Mouse (Mus musculus): ENCODE data around the gene BC051142.
"Not testable (repeated sequence)": the region's sequence is repeated elsewhere in the genome, so short reads cannot be mapped to it uniquely, and the experiment has no call there.

Gene BC051142

DNA sequence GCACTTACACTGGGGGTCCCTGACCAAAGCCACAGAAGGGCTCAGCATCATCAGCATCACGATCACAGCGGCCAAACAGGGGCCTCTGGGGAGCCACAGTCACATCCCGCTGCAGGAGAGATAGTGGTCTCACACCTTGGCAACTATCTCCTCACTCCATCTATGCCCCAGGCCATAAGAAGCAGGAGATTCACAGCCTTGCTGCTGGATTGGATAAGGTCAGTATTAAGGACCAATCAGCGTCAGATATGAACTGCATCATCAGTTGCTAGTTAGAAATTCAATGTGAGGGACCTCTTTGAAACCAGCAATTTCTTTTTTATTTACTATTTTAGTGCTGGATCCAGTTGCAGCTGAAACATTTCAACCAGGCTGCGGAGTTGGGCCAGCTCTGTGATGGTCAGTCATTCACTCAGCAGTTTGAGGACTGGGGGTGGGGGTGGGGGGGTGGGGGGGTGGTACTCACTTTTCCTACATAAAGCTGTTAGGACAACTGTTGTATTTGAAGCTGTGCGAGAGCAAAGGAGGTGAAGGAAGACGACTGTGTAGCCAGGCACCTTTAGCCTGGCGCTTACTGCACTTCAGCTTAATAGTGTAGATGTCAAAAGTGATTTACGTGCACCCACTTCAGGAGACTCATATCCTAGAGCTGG is 436 bp upstream of the BC051142 start:
- peak; percentile 23 to 48 for DNase-seq (ENCODE audit: low spot score in 2 of 2)

DNA sequence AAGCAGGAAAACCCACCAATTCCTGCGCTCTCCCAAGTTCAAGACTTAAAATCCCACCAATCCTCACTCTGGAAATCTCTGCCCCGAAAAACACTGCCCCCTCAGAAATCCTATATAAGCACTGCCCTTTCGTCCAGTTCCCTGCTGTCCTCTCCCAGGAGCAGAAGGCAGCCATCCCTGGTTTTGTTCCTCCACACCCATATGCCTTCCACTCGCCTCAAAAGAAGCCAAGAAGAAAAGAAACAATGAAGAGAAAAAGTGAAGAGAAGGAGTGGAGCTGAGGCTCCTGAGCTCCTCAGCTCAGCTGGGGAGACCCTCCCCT is 735 bp downstream of the BC051142 start:
- no peak for DNase-seq (ENCODE audit: low spot score in 2 of 2)

DNA sequence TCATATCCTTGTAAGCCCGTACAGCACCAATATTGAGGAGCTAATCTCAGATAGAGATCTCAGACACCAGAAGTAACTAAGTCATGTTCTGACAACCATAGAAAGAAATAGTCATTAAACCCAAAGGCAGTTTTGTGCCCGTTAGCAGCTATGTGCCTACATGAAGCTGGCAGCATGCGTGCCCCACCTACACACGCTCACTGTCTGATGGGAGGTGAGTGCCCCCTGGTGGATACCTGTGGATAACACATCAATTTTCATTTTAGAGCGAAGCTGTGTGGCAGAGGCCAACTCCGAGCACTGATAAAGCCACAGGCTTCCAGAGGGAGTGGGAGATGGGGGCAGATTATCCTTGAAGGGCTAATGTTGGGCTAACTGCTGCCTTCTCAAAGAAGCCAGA is 12.5 kb downstream of the BC051142 start:
- peak; percentile 48 to 77 for DNase-seq (ENCODE audit: low spot score in 2 of 2)

DNA sequence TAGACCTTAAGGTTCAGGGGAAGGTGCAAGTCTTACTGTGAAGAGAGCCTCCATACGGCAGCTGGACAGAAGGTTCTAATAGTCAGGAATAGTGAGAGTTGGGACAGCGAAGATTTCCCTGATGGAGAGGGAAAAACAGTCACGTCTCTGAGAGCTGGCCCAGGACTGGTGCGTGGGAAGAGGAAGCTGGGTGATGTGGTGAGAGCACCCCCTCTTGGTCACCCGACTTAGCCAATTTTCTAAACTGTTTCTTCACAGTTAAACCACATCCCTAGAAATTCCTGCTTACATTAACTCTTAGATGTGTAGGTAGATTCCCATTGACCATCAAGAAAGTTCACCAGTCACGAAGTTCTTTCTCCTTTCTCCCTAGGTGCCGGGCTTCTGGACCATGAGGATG is 21.4 kb downstream of the BC051142 start:
- no peak for DNase-seq (ENCODE audit: low spot score in 2 of 2)

DNA sequence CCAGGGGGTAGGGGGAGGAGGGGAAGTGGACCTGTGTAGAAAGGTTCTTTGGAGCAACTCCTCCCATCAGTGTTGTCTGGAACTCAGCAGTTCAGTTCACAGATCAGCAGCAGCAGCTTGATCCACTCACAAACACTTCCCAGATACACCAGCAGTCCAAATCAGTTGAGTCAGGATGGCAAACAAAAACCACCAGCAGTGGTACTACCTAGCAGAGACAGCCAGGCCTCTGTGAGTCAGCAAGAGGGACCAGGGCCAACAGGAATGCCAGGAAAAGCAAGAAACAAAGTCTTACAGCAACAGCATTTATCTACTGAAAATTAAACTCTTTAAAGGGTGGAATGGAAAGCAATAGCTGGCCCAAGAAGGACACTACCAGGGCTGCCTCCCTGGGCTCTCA is 29.0 kb downstream of the BC051142 start:
- DNase-seq (ENCODE audit: low spot score in 2 of 2) = no peak

DNA sequence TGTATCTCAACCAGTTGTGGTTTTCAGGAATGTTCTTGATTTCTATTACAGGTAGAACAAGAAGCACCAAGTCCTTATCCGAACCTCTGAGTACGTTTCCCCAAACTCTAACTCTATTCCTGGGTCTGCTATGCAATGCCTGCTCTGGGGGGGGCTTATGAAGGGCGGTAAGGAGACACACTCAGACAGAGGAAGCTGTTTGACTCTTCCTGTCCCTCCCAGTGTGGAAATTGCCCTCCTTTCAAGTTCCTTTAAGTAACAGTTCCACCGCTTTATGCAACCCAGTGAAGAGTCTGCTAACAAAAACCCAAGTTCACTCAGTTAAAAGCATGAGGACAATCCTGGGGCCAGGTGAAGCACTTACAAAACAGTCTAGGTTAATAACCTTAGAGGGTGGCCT is 38.5 kb downstream of the BC051142 start:
- no peak for DNase-seq (ENCODE audit: low spot score in 2 of 2)

DNA sequence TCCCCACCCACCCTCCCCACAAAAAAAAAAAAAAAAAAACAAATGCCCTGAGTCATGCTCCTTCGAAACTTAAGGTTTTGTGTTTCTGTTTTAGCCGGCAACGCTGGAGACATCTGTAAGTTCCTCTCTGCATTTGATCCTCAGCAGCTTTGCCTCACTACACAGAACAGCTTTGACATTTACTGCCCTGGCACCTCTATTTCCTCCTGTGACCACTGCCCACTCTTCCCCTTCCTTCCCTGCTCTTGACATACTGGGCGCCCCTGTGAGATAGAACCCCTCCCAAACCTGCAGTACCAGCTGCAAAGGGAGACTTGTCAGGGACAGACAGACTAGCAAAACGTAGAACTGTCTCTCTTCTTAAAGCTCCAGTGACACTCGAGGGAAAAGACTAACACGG is 39.0 kb downstream of the BC051142 start:
- DNase-seq (ENCODE audit: low spot score in 2 of 2) = no peak

DNA sequence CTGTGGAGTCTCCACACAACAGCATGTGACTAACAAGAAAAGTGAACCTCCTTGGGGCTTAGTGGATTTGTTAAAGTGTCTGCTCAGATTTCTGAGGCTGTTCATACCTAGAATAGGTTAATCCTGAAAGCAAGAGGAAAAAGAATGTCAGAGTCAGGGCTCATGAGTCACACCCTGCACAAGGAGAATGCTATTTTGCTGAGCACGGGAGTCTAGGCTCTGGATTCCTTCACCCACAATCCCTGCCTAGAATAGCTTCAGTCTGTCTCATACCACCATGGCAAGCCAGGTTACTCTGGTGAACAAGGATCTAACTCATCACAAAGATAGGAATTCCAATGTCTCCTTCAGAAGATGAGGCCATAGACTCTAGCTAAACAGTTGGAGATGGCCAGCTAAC is 40.0 kb downstream of the BC051142 start:
- no peak for DNase-seq (ENCODE audit: low spot score in 2 of 2)

DNA sequence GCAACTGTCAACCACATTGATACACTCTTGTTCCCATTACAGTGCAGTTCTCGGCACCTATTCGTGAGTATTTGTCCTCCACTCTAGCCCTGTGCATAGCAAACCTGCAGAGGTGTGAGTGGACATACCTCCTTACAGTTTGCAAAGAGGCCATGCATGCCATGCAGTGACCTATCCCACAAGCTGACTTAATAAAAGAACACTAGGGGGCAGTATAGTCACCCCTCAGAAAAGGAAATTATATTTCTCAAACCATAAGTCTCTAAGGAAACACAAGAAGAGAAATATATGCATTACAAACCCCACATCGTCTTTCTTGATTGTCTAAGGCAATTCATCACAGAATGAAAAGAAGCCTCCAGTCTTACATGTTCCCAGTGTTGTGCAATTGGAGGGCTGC is 41.2 kb downstream of the BC051142 start:
- DNase-seq (ENCODE audit: low spot score in 2 of 2) = no peak

DNA sequence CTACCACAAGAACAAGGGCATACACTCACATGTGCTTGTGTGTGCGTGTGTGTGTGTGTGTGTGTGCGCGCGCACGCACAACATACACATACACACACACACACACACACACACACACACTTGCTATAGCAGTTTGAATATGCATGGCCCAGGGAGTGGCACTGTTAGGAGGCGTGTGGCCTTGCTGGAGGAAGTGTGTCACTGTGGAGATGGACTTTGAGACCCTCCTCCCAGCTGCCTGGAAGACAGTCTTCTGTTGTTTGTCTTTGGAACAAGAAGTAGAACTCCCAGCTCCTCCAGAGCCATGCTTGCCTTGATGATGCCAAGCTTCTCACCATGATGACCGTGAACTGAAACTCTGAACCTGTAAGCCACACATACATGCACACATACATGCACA is 43.4 kb downstream of the BC051142 start:
- DNase-seq (ENCODE audit: low spot score in 2 of 2) = no peak

DNA sequence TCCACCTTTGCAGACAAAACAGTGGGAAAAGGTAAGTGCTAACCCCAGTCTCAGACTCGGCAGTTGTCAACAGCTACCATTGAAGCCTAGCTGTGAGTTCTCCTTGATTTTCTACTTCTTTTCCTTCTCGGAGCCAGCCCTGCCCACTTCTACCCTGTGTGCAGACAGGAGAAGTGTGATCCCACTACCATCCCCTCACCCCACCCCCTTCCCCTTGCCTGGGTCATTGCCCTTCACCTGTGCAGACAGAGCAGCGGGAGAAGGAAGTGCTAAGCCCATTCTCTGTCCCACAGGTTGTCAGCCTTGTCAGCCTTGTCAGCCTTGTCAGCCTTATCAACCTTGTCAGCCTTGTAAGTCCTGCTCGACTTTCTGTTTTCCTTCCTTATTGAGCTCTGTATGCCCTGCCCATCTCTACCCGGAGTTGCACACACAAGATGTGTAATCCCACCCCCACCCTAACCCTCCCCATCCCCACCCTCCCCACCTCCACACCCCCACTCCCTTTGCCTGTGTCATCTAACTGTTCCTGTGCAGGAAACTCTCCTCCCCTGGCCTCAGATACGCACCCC is 49.9 kb downstream of the BC051142 start:
- no peak for DNase-seq (ENCODE audit: low spot score in 2 of 2)

DNA sequence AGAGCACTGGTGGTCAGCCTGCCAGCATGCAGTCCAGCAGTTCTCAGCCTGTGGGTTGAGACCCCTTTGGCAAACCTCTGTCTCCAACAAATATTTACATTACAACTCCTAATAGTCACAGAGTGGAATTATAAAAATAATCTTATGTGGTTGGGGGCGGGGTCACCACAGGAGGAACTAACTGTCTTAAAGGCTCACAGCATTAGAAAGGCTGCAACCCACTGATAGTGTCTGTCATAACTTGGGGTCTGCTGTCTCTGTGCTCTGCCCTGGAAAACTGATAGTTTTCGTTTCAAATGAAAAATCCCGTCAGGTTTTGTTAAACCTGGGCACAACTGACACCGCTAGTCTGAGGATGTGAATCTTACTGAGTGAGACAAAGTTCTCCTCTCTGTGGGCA is 59.0 kb downstream of the BC051142 start:
- no peak for DNase-seq (ENCODE audit: low spot score in 2 of 2)

DNA sequence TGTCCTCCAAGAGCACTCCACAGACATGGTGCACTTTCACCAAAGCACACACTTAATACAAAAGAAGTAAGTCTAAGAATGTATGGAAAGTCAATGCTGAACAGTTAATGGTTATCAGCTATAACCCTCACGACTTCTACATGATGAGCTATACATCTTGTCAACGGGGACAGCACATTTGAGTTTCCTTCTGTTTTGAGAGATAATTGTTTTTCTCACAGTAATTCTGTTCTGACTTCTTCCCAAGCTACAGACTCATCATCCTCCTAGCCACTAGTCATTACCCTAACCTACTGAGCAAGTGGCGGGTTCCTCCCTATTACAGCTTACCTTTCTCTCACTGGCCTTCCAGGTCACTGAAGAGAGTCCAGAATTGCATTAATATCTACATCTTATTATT is 60.6 kb downstream of the BC051142 start:
- DNase-seq (ENCODE audit: low spot score in 2 of 2) = no peak

DNA sequence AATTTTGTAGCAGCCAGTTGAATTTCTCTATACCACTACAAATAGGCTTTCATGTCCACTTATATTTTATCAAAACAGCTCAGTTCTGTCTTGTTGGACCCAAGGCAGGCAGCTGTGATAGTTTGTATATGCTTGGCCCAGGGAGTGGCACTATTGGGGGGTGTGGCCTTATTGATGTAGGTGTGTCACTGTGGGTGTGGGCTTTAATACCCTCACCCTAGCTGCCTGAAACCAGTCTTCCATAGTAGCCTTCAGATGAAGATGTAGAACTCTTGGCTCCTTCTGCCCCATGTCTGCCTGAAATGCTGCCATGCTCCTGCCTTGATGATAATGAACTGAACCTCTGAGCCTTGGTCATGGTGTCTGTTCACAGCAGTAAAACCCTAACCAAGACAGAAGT is 67.3 kb downstream of the BC051142 start:
- DNase-seq (ENCODE audit: low spot score in 2 of 2) = not testable (repeated sequence)

DNA sequence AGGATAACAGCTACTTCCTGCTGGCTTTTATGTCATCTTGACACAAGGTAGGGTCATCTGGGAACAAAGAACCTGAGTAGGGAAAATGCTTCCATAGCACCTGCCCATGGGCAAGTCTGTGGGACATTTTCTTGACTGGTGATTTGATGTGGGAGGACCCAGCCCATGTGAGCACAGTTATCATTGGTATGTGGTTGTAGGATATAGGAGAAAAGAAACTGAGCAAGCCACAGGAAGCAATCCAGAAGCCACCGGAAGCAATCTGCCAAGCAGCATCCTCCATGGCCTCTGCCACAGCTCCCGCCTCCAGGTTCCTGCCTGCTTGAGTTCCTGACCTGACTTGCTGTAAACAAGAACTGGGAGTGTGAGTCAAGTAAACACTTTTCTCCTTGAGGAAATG is 71.9 kb downstream of the BC051142 start:
- no peak for DNase-seq (ENCODE audit: low spot score in 2 of 2)

DNA sequence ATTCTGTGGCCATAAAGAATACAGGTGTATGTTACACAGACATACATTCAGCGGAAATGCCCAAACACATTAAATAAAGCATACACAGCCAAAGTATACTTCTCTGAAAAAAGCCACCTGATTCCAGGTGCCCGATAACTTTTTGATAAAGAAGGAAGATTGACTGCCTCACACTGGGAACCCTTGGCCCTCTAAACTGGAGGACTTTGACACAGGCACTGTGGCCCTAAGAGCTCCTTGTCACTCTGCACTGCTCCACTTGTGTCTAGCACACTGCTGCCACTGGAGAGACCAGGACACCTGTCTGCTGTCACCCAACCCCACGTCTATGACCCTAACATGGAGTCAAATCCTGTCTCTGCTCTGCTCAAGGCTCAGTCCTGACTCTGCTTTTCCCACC is 76.4 kb downstream of the BC051142 start:
- DNase-seq (ENCODE audit: low spot score in 2 of 2) = no peak

DNA sequence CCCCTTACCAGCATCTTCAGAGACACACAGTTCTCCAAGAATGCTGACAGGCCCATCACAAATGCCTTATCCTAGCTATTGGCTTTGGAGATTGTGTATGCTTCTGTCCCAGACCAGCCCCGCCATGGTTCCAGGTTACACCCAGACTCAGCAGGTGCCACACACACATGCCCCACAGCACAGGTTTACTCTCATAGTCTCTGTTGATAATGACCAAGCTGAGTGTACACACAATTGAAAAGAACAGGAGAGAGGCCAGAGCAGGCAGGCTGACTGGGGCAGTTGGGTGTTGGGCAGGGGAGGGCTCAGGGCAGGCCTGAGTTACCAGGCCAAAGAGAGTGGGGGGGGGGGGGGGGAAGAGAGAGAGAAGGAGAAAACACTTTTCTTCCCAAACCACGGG is 77.8 kb downstream of the BC051142 start:
- DNase-seq (ENCODE audit: low spot score in 2 of 2) = no peak

DNA sequence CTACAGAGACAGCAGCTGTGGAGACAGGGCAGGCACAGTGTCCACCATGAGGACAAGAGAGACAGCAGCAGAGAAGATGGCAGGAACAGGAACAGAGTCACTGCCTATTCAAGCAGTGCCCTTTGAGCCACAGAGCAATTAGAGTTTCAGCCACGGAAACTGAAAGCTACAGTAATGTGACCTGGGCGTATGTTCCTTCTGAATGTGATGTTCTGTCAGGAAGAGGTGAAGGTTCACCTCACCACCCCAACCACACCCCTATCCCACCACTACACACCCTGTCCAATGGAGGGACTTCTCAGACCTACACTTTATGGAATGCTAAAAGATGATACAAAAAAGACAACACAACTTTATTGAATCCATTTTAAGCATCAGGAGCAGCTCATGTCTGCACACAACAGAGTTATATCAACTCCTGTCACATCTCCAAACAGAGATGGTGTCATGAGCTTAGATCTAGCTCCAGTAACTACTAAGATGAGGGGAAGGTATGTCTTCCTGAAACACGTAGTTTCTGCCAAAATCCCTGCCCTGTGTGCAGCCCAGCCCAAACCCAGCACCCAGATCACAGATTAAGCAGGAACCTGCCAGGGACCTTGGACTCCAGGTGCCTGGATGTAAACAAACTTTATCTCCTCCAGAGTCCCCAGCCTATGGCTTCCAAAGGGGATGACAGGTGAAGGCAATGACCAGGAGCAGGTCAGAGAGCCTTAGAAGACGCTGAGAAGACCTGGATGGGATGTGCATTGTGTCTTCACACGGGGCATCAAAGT is 78.8 kb downstream of the BC051142 start, which contains the start of gene Btnl4:
Btnl4 (minus strand) TSS at position 81 of the 776 bp plus-strand sequence.
- DNase-seq (ENCODE audit: low spot score in 2 of 2) = not testable (repeated sequence)

DNA sequence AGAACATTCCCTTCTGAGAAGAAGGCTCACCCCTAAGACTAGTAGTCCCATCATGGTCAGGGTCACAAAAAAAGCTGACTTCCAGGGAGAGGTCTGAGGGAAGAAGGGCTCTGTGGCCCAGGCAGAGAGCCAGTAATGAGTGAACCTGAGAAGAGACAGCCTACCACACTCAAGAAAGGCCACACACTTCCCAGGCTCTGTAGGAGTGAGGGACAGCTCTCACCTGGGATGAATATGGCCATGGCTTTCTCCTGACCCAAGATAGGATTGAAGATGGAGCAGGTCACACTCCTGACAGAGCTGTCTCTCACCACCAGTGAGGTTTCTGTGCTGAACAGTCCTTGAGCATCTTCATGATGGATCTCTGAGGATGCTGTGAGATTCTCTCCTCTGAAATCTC is 94.2 kb downstream of the BC051142 start:
- DNase-seq (ENCODE audit: low spot score in 2 of 2) = no peak

DNA sequence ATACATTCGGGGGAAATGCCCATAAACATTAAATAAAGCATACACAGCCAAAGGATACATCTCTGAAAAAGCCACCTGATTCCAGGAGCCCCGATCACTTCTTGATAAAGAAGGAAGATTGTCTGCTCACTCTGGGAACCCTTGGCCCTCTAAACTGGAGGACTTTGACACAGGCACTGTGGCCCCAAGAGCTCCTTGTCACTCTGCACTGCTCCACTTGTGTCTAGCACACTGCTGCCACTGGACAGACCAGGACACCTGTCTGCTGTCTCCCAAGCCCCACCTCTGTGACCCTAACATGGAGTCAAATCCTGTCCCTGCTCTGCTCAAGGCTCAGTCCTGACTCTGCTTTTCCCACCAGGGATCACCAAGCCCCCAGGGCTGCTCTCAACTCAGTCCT is 96.5 kb downstream of the BC051142 start:
- not testable (repeated sequence) for DNase-seq (ENCODE audit: low spot score in 2 of 2)

DNA sequence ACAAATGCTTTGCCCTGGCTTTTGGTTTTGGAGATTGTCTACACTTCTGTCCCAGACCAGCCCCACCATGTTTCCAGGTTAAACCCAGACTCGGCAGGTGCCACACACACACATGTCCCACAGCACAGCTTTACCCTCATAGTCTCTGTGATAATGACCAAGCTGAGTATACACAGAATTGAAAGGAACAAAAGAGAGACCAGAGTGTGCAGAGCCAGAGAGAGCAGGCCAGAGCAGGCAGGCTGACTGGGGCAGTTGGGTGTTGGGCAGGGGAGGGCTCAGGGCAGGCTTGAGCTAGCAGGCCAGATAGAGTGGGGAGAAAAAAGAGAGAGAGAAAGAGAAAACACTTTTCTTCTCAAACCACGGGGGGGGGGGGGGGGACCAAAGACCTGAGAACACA is 97.9 kb downstream of the BC051142 start:
- DNase-seq (ENCODE audit: low spot score in 2 of 2) = no peak

DNA sequence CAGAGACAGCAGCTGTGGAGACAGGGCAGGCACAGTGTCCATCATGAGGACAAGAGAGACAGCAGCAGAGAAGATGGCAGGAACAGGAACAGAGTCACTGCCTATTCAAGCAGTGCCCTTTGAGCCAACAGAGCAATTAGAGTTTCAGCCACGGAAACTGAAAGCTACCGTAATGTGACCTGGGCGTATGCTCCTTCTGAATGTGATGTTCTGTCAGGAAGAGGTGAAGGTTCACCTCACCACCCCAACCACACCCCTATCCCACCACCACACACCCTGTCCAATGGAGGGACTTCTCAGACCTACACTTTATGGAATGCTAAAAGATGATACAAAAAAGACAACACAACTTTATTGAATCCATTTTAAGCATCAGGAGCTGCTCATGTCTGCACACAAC is 98.7 kb downstream of the BC051142 start:
- not testable (repeated sequence) for DNase-seq (ENCODE audit: low spot score in 2 of 2)

DNA sequence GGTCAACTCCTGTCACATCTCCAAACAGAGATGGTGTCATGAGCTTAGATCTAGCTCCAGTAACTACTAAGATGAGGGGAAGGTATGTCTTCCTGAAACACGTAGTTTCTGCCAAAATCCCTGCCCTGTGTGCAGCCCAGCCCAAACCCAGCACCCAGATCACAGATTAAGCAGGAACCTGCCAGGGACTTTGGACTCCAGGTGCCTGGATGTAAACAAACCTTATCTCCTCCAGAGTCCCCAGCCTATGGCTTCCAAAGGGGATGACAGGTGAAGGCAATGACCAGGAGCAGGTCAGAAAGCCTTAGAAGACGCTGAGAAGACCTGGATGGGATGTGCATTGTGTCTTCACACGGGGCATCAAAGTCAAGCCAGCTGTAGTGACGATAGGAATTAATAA is 99.1 kb downstream of the BC051142 start:
- DNase-seq (ENCODE audit: low spot score in 2 of 2) = not testable (repeated sequence)

All from spleen, postnatal 10 days (tissue).